8 mouse cellular contexts compared by ENCODE assay signal in the genomic region with DNA sequence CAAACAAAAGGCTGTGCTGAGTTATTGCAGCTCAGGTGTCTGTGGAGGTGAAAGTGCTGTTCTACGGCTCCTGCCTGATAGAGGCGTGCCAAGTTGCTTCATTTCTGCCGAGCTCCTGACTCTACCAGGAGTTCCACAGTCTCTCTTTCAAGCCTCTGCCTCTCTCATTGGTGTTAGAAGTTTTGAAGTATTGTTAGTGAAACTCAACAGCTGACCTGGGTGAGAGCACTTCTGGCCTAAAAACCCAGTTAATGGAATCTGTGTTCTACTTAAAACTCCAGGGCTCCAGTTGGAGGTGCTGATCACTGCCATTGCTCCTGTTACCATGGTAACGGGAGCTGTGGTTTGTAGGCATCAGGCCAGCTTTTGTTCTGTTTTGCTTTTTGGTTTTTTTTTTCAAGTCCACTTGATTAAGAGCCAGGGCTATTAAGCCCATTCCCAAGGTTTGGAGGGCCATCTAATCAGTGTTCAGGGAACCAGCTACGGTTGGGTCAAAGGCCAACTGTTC. TPM values are rescaled to one million over a fixed set of nuclear protein-coding genes. Genes with fewer than 3 reads are reported as not detected.
DNase-seq lines count a peak whose midpoint lies in the region; ATAC-seq lines count a peak whose summit lies in the region.

No protein-coding gene starts in this region.

- H3K4me2 ChIP-seq in heart, embryonic 11.5 days: 0 out of 2 replicates have a peak overlapping the region, but pooled peaks have one; percentile 9

- intact Hi-C loops in heart, postnatal 10 days (cut with DNase I): no loop called here
- intact Hi-C loops in gastrocnemius, postnatal 36 days (cut with DNase I): no loop called here

- H3K9me3 ChIP-seq in heart, embryonic 11.5 days (replicated peaks; ENCODE audit: control insufficient read depth, low read length): no peaks in the 10 kb centered on the region

- H3K4me3 ChIP-seq in heart, embryonic 11.5 days (ENCODE audit: low read depth, low read length): no peak overlapping the region

- no peaks in the 10 kb centered on the region for H3K36me3 ChIP-seq in heart, embryonic 11.5 days (ENCODE audit: control insufficient read depth, insufficient read depth, low read length)

- peak overlapping the region; percentile 30; the same call in 1 of the 2 replicates for H3K9ac ChIP-seq in heart, embryonic 11.5 days (ENCODE audit: low read depth, low read length)

- 43% methylated on average over 5 of the region's 5 CpGs for WGBS in heart, embryonic 11.5 days (ENCODE audit: insufficient replicate concordance)

- DNase-seq in heart, adult 11 months: no peak
- peak; percentile 75 for DNase-seq in R1 (ENCODE audit: low read depth, low spot score)
- peak; percentile 38 to 39 for DNase-seq in heart, postnatal 10 days
- DNase-seq in lung, postnatal 36 days: peak; percentile 76
- DNase-seq in thymus, postnatal 36 days: no peak
- no peak for DNase-seq in gastrocnemius, postnatal 36 days
- no peak for DNase-seq in T-cell, adult 2 months (ENCODE audit: low spot score)

- H3K4me1 ChIP-seq in heart, embryonic 11.5 days (ENCODE audit: control insufficient read depth, insufficient read depth, low read length): peaks cover 92% of the 10 kb centered on the region

- no peaks in the 10 kb centered on the region for H3K27me3 ChIP-seq in heart, embryonic 11.5 days (ENCODE audit: control insufficient read depth, insufficient read depth, low read length)

- no peak for ATAC-seq in heart, embryonic 11.5 days (replicated peaks; ENCODE audit: insufficient number of reproducible peaks, low FRiP score, low TSS enrichment)

- peak overlapping the region; percentile 77 for H3K27ac ChIP-seq in heart, embryonic 11.5 days (ENCODE audit: low read depth, low read length)

RNA-seq across cellular contexts. Expression of gene Bag3, which starts 11.6 kb away (rescaled TPM):
- 20.6 and 21.1 TPM in 2 replicates for polyA plus RNA-seq in heart, embryonic 11.5 days (2014; fragmentation: Nextera tagmentation; extraction: Ambion mirVana)
- 100 to 1,000 TPM; 157 to 160 TPM for total RNA-seq in heart, postnatal 10 days (2021)
- 100 to 1,000 TPM; 130 to 132 TPM for total RNA-seq in gastrocnemius, postnatal 36 days (2021)

Comparison
In these comparisons a context has a peak if more than half of its experiments do, and no peak if none do; other contexts are left out.
1. DNase-seq: peak in R1 (single experiment), heart, postnatal 10 days (2 of 2) and lung, postnatal 36 days (single experiment); none in heart, adult 11 months (single experiment), thymus, postnatal 36 days (0 of 2), gastrocnemius, postnatal 36 days (0 of 2) and T-cell, adult 2 months (single experiment).